Mouse (Mus musculus): ENCODE results near the gene Ezh1. TPM values are rescaled to one million over a fixed set of nuclear protein-coding genes. Genes with fewer than 3 reads are reported as not detected.
A peak's percentile ranks its signal among the peaks of the same experiment; 100 is the strongest.

The Ezh1 gene
- polyA plus RNA-seq (2012; fragmentation: generic; extraction: Trizol) = 4.5 TPM
- long read RNA-seq, experiment 1, full-length matches to known transcripts = 1 of 13 reads
- long read RNA-seq, experiment 1, partial matches to known transcripts = 3 of 13 reads
- long read RNA-seq, experiment 1, other reads (novel, unspliced or antisense) = 9 of 13 reads
- long read RNA-seq, experiment 2, full-length matches to known transcripts = 20 of 47 reads
- long read RNA-seq, experiment 2, partial matches to known transcripts = 16 of 47 reads
- long read RNA-seq, experiment 2, other reads (novel, unspliced or antisense) = 11 of 47 reads

GRCm38 (mm10) chr11:101226065-101226701 lies at the start of gene Ezh1:
Gene Ezh1 (minus strand): TSS chr11:101226463.
- no peaks in the 10 kb centered on the region for H3K27me3 ChIP-seq (ENCODE audit: control insufficient read depth, insufficient read depth, insufficient read length)
- H3K79me2 ChIP-seq (ENCODE audit: control insufficient read depth, insufficient read depth) = peaks cover 19% of the 10 kb centered on the region
- peak within 1 kb of the TSS; percentile 40 for H3ac ChIP-seq (ENCODE audit: control insufficient read depth, insufficient read length, low read depth)
- H3K79me3 ChIP-seq (ENCODE audit: low read depth) = no peaks in the 10 kb centered on the region
- peak within 1 kb of the TSS; percentile 60 for H3K4me3 ChIP-seq (ENCODE audit: insufficient read depth, poor library complexity, severe bottlenecking)
- no peaks in the 10 kb centered on the region for H3K36me3 ChIP-seq (ENCODE audit: control insufficient read depth, insufficient read depth)
- TF ChIP-seq USF1 (IDR thresholded peaks at IDR 0.05; ENCODE audit: low read depth) (no peak), MYOG (IDR thresholded peaks at IDR 0.05; ENCODE audit: control insufficient read depth, extremely low read depth, insufficient read length) (no peak), CTCF (IDR thresholded peaks at IDR 0.05; ENCODE audit: control insufficient read depth, insufficient read depth, insufficient read length) (no peak), MAX (IDR thresholded peaks at IDR 0.05) (no peak), FOSL1 (IDR thresholded peaks at IDR 0.05; ENCODE audit: insufficient read depth, low read length, poor library complexity, severe bottlenecking) (no peak), CEBPB (IDR thresholded peaks at IDR 0.05; ENCODE audit: low read depth) (no peak), MYOD1 (IDR thresholded peaks at IDR 0.05; ENCODE audit: control insufficient read depth, insufficient read length, low read depth) (no peak)

DNA sequence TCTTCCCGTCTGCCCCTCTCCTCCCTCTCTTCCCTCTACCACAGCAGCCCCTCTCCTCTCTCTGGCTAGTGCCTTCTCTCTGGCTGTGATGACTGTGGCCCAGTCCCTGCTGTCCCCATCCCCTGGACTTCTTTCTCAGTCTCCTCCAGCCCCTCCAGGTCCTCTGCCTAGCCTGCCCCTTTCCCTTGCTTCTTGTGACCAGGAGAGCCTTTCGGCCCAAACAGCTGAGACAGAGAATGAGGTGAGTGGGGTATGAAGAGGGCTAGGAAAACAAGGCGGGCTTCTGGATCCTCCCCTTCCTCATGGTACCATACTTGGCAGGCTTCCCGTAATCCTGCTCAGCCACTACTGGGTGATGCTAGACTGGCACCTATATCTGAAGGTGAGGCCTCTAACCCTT lies 49.0 kb upstream of the Ezh1 start:
- no peak overlapping the region for H3K4me3 ChIP-seq (ENCODE audit: insufficient read depth, poor library complexity, severe bottlenecking)
- H3K36me3 ChIP-seq (ENCODE audit: control insufficient read depth, insufficient read depth) = no peaks in the 10 kb centered on the region
- TF ChIP-seq MYOG (IDR thresholded peaks at IDR 0.05; ENCODE audit: control insufficient read depth, extremely low read depth, insufficient read length) (no peak), USF1 (IDR thresholded peaks at IDR 0.05; ENCODE audit: low read depth) (no peak), CEBPB (IDR thresholded peaks at IDR 0.05; ENCODE audit: low read depth) (no peak), FOSL1 (IDR thresholded peaks at IDR 0.05; ENCODE audit: insufficient read depth, low read length, poor library complexity, severe bottlenecking) (no peak), MYOD1 (IDR thresholded peaks at IDR 0.05; ENCODE audit: control insufficient read depth, insufficient read length, low read depth) (no peak)
- H3K27me3 ChIP-seq (ENCODE audit: control insufficient read depth, insufficient read depth, insufficient read length) = peaks cover 8% of the 10 kb centered on the region
- H3K79me2 ChIP-seq (ENCODE audit: control insufficient read depth, insufficient read depth) = peaks cover 10% of the 10 kb centered on the region
- no peaks in the 10 kb centered on the region for H3K79me3 ChIP-seq (ENCODE audit: low read depth)
- H3ac ChIP-seq (ENCODE audit: control insufficient read depth, insufficient read length, low read depth) = no peak overlapping the region

DNA sequence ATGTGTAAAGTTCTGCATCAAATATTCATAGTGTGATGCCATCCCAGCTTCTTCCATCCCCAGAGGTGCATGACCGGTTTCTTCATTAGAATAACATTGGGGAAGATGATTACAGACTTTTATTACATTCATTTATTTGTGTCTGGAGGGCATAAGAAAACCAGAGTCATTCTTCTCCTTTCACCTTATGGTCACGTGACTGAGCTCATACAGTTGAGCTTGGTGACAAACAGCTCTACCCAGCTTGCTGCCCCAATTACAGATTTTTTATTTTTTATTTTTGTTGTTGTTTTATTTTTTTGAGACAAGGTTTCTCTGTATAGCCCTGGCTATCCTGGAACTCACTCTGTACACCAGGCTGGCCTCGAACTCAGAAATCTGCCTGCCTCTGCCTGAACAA lies 46.2 kb upstream of the Ezh1 start:
- Histone ChIP-seq H3ac (ENCODE audit: control insufficient read depth, insufficient read length, low read depth) (no peak overlapping the region), H3K79me2 (ENCODE audit: control insufficient read depth, insufficient read depth) (peaks cover 10% of the 10 kb centered on the region), H3K4me3 (ENCODE audit: insufficient read depth, poor library complexity, severe bottlenecking) (no peak overlapping the region), H3K27me3 (ENCODE audit: control insufficient read depth, insufficient read depth, insufficient read length) (peaks cover 21% of the 10 kb centered on the region), H3K36me3 (ENCODE audit: control insufficient read depth, insufficient read depth) (no peaks in the 10 kb centered on the region), H3K79me3 (ENCODE audit: low read depth) (no peaks in the 10 kb centered on the region)
- TF ChIP-seq USF1 (IDR thresholded peaks at IDR 0.05; ENCODE audit: low read depth) (peak; percentile 65), CTCF (IDR thresholded peaks at IDR 0.05; ENCODE audit: control insufficient read depth, insufficient read depth, insufficient read length) (no peak)

DNA sequence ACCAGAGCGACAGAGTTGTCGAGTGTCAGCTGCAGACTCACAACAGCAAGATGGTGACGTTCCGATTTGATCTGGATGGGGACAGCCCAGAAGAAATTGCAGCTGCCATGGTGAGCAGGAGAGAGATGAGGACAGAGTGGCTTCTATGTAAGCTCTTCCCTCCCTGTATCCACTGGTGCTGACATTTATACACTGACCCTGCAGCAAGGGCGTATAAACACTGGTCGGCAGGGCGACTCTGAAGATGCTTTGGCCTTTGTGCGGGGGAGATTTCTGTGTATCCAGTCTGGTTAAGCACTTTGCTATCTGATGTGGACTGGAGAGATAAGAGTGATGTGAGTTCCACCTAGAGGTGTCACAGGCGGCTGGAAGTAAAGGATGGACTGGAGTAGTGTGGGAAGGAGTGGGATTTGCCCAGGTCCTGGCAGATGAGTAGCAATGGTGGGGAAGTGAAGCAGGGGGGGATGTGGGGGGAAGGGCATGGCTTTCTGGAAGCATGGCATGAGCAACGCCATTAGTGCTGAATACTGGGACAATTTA lies 43.4 kb upstream of the Ezh1 start:
- Histone ChIP-seq H3K79me2 (ENCODE audit: control insufficient read depth, insufficient read depth) (no peaks in the 10 kb centered on the region), H3K79me3 (ENCODE audit: low read depth) (no peaks in the 10 kb centered on the region), H3K36me3 (ENCODE audit: control insufficient read depth, insufficient read depth) (no peaks in the 10 kb centered on the region), H3K4me3 (ENCODE audit: insufficient read depth, poor library complexity, severe bottlenecking) (no peak overlapping the region), H3K27me3 (ENCODE audit: control insufficient read depth, insufficient read depth, insufficient read length) (peaks cover 30% of the 10 kb centered on the region), H3ac (ENCODE audit: control insufficient read depth, insufficient read length, low read depth) (no peak overlapping the region)
- no peak for TF ChIP-seq MAX (IDR thresholded peaks at IDR 0.05)
- TF ChIP-seq CEBPB (IDR thresholded peaks at IDR 0.05; ENCODE audit: low read depth) = no peak
- no peak for TF ChIP-seq MYOD1 (IDR thresholded peaks at IDR 0.05; ENCODE audit: control insufficient read depth, insufficient read length, low read depth)
- no peak for TF ChIP-seq CTCF (IDR thresholded peaks at IDR 0.05; ENCODE audit: control insufficient read depth, insufficient read depth, insufficient read length)
- TF ChIP-seq MYOG (IDR thresholded peaks at IDR 0.05; ENCODE audit: control insufficient read depth, extremely low read depth, insufficient read length) = no peak
- no peak for TF ChIP-seq USF1 (IDR thresholded peaks at IDR 0.05; ENCODE audit: low read depth)
- TF ChIP-seq FOSL1 (IDR thresholded peaks at IDR 0.05; ENCODE audit: insufficient read depth, low read length, poor library complexity, severe bottlenecking) = no peak

DNA sequence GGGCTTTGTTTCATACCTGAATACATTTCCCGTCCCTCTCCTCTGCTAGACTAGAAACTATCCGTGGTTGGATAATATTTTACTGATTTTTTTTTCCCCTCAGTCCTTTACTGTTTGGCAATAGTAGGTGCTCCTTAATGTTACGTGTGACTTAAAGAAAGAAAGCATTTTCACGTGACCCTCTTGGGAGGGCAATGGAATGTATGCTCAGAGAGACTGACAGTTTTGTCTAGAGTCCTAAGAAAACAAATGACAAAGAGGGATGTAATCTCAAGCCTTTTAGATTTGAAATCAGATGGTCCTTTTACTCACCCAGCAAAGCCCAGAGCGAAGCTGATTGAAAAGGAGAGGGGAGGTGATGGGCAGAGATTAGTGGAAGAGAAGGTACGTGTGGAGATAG lies 39.6 kb upstream of the Ezh1 start:
- H3K36me3 ChIP-seq (ENCODE audit: control insufficient read depth, insufficient read depth) = no peaks in the 10 kb centered on the region
- no peak overlapping the region for H3K4me3 ChIP-seq (ENCODE audit: insufficient read depth, poor library complexity, severe bottlenecking)
- no peaks in the 10 kb centered on the region for H3K79me2 ChIP-seq (ENCODE audit: control insufficient read depth, insufficient read depth)
- no peak overlapping the region for H3ac ChIP-seq (ENCODE audit: control insufficient read depth, insufficient read length, low read depth)
- no peaks in the 10 kb centered on the region for H3K79me3 ChIP-seq (ENCODE audit: low read depth)
- peaks cover 58% of the 10 kb centered on the region for H3K27me3 ChIP-seq (ENCODE audit: control insufficient read depth, insufficient read depth, insufficient read length)
- TF ChIP-seq FOSL1 (IDR thresholded peaks at IDR 0.05; ENCODE audit: insufficient read depth, low read length, poor library complexity, severe bottlenecking) = no peak
- TF ChIP-seq CEBPB (IDR thresholded peaks at IDR 0.05; ENCODE audit: low read depth) = no peak
- no peak for TF ChIP-seq CTCF (IDR thresholded peaks at IDR 0.05; ENCODE audit: control insufficient read depth, insufficient read depth, insufficient read length)
- TF ChIP-seq MYOG (IDR thresholded peaks at IDR 0.05; ENCODE audit: control insufficient read depth, extremely low read depth, insufficient read length) = no peak
- no peak for TF ChIP-seq USF1 (IDR thresholded peaks at IDR 0.05; ENCODE audit: low read depth)

All from C2C12 (cell line).